Mouse (Mus musculus) heart, embryonic 11.5 days (tissue): ENCODE measurements around the gene Ros1. TPM values are rescaled to one million over a fixed set of nuclear protein-coding genes. Genes with fewer than 3 reads are reported as not detected.

Experiments used
- ATAC-seq: fragments of 200-750 bp; cut with Nextera tagmentation; replicated peaks from 2 replicates; pipeline ENCODE4 v1.8.0; 2017; ENCODE audit warnings: moderate library complexity; ENCODE audit not compliant: insufficient number of reproducible peaks, low FRiP score, low TSS enrichment
- H3K27ac ChIP-seq: fragments of 300-500 bp; sonication (generic); 2 replicates; pipeline ENCODE4 v1.5.1; 2014; ENCODE audit warnings: mild to moderate bottlenecking, low read depth, low read length
- H3K27me3 ChIP-seq: fragments of 300-500 bp; sonication (generic); 2 replicates; pipeline ENCODE4 v1.6.1; 2014; ENCODE audit warnings: mild to moderate bottlenecking, low read length, mixed read lengths; ENCODE audit not compliant: control insufficient read depth, insufficient read depth
- H3K36me3 ChIP-seq: fragments of 300-500 bp; sonication (generic); 2 replicates; pipeline ENCODE4 v1.6.1; 2014; ENCODE audit warnings: mild to moderate bottlenecking, low read length, moderate library complexity, mixed read lengths; ENCODE audit not compliant: control insufficient read depth, insufficient read depth
- H3K4me1 ChIP-seq: fragments of 300-500 bp; sonication (generic); 2 replicates; pipeline ENCODE4 v1.6.1; 2014; ENCODE audit warnings: low read length; ENCODE audit not compliant: control insufficient read depth, insufficient read depth
- H3K4me2 ChIP-seq: fragments of 300-500 bp; sonication (generic); 2 replicates; pipeline ENCODE4 v1.6.1; 2014; ENCODE audit warnings: mild to moderate bottlenecking, moderate library complexity
- H3K4me3 ChIP-seq: fragments of 300-500 bp; sonication (generic); 2 replicates; pipeline ENCODE4 v1.5.1; 2014; ENCODE audit warnings: low read depth, low read length
- H3K9ac ChIP-seq: fragments of 300-500 bp; sonication (generic); 2 replicates; pipeline ENCODE4 v1.6.1; 2014; ENCODE audit warnings: mild to moderate bottlenecking, low read depth, low read length, moderate library complexity
- H3K9me3 ChIP-seq: fragments of 300-500 bp; sonication (generic); replicated peaks from 2 replicates; pipeline ENCODE4 v1.6.1; 2016; ENCODE audit warnings: low read length; ENCODE audit not compliant: control insufficient read depth
- WGBS: fragments of 180-500 bp; shearing (Covaris S2); extraction: QIAGEN DNeasy Blood & Tissue Kit; methylation state at CpG from one replicate; pipeline ENCODE4 v1.1.7; 2014; ENCODE audit not compliant: insufficient replicate concordance; 5-methylcytosine and 5-hydroxymethylcytosine counted together
- polyA plus RNA-seq: library from polyadenylated mRNA; unstranded; fragments of >200 nt; fragmentation: Nextera tagmentation; extraction: Ambion mirVana; gene quantifications from 2 replicates; pipeline ENCODE4 v1.2.1, GENCODE M21; 2014

Ros1 gene
- polyA plus RNA-seq, 1 experiment from 2014 or later, result not detected

DNA sequence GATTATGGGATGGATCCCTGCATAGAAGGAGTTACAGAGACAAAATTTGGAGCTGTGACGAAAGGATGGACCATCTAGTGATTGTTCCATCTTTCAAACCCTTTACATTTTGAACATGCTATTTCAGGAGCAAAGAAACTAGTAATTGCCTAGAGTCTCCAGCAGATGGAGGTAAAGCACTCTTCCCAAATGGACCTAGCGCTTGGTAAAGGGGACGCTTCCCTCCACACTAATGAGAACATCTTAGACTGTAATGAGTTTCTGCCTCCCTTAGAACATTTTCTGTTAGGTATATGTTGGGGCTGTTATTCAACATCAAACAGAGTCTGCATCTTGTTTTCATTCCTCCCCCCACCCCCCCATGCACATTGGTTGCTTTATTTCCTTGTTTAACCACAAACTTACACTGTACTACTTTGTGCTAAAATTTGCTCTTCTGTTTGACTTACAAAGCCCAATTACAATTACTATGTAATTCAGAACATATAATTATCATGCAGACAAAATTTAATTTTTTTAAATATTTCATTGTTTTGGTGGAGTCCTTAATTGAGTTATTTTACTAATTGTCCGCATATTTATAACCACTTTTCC, 88.8 kb downstream of the Ros1 start:
- Histone ChIP-seq H3K9ac (no peak overlapping the region), H3K4me3 (no peak overlapping the region), H3K27ac (no peak overlapping the region), H3K27me3 (no peaks in the 10 kb centered on the region), H3K4me2 (no peak overlapping the region), H3K9me3 (no peaks in the 10 kb centered on the region), H3K4me1 (no peaks in the 10 kb centered on the region), H3K36me3 (no peaks in the 10 kb centered on the region)
- WGBS, result 37% methylated on average over 4 of the region's 4 CpGs
- ATAC-seq, result no peak

DNA sequence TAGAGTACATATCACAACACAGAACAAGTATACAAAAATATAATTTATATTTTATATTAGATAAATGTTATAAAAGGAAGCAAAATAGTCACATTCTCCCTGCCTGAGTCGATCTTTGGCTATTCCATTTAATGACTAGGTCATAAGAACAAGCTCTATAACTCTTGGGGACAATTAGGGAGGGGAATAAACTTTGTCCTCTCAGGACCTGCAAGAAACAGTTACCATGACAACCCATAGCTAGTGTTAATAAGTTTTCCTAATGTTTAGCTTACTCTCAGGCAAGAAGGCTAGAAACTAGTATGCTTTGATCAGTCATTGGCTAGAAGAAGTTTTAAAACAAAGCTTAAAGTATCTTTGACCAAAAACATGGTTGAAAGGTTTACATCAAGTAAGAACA, 93.8 kb downstream of the Ros1 start:
- no peak overlapping the region for H3K4me3 ChIP-seq
- no peak overlapping the region for H3K9ac ChIP-seq
- 70% methylated on average over 1 of the region's 1 CpGs for WGBS

DNA sequence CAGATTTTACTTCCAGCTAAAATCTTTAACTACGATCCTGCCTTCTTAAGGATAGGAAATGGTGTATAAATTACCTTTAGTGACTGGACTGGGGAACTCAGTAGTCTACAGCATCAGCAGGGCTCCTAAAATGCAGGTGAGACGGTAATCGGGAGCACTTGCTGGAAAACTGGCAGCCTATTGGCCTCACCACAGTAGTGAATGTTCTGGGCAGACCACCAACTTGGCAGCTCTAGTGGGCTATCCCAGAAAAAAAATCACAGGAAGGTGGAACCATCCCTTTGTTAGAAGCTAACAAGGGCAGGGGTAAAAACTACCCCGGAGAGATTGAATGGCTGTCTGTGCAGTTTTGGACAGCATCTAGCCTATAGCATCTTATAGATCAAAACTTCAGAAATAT, 102.9 kb downstream of the Ros1 start:
- no peak overlapping the region for H3K27ac ChIP-seq
- no peaks in the 10 kb centered on the region for H3K36me3 ChIP-seq
- no peak overlapping the region for H3K9ac ChIP-seq
- H3K4me3 ChIP-seq, result no peak overlapping the region
- no peak overlapping the region for H3K4me2 ChIP-seq
- 84% methylated on average over 4 of the region's 4 CpGs for WGBS
- H3K4me1 ChIP-seq, result no peaks in the 10 kb centered on the region
- ATAC-seq, result no peak
- H3K9me3 ChIP-seq, result no peaks in the 10 kb centered on the region
- no peaks in the 10 kb centered on the region for H3K27me3 ChIP-seq

More for the DNA sequence above, 93.8 kb downstream of the Ros1 start:
- Histone ChIP-seq H3K4me1 (no peaks in the 10 kb centered on the region), H3K36me3 (no peaks in the 10 kb centered on the region), H3K27ac (no peak overlapping the region), H3K4me2 (no peak overlapping the region), H3K9me3 (no peaks in the 10 kb centered on the region), H3K27me3 (no peaks in the 10 kb centered on the region)
- ATAC-seq, result no peak

DNA sequence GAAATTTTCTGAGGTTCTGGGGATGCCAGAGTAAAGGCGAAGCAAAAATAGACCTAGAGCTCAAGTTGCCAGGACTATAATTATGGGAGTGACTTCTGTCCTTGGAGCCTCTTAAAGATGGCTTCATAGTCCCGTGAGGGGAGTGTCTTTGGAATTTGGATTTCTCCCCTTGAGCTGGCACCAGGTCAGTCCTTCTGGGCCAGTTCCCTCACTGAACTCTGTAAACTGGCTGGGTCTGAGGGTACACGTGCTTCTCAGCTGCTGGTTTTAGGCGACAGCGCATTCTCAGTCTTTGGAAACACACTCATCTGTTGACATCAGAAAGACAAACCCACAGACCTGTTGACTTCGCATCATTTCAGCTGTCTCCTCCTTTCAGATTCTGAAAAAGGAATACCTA, 108.4 kb downstream of the Ros1 start:
- H3K9ac ChIP-seq, result no peak overlapping the region
- H3K36me3 ChIP-seq, result no peaks in the 10 kb centered on the region
- H3K9me3 ChIP-seq, result no peaks in the 10 kb centered on the region
- H3K4me1 ChIP-seq, result no peaks in the 10 kb centered on the region
- no peak overlapping the region for H3K4me2 ChIP-seq
- H3K27me3 ChIP-seq, result no peaks in the 10 kb centered on the region
- no peak overlapping the region for H3K4me3 ChIP-seq
- ATAC-seq, result no peak
- no peak overlapping the region for H3K27ac ChIP-seq
- 82% methylated on average over 6 of the region's 6 CpGs for WGBS

DNA sequence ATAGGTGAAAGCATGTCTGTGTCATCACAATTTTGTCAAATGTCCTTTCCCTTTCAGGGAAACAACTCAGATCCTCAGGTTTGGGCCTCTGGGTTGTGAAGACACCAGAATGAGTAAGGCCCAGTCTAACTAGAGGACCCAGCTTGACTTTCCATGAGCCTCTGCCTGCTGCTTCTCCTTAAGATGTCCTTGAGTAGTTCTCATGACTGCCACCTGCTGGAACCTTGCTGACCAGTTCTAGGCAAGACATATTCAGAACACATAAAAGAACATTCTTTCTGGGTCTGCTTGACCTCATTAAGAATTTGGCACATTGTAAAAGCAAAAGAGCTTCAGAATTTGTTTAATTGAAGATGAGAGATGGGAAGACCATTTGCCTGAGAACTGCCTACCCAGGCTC, 122.6 kb downstream of the Ros1 start:
- no peaks in the 10 kb centered on the region for H3K36me3 ChIP-seq
- H3K27me3 ChIP-seq, result no peaks in the 10 kb centered on the region
- H3K4me2 ChIP-seq, result no peak overlapping the region
- no peak for ATAC-seq
- H3K27ac ChIP-seq, result no peak overlapping the region
- H3K9me3 ChIP-seq, result no peaks in the 10 kb centered on the region
- no peak overlapping the region for H3K4me3 ChIP-seq
- no peak overlapping the region for H3K9ac ChIP-seq
- no peaks in the 10 kb centered on the region for H3K4me1 ChIP-seq

DNA sequence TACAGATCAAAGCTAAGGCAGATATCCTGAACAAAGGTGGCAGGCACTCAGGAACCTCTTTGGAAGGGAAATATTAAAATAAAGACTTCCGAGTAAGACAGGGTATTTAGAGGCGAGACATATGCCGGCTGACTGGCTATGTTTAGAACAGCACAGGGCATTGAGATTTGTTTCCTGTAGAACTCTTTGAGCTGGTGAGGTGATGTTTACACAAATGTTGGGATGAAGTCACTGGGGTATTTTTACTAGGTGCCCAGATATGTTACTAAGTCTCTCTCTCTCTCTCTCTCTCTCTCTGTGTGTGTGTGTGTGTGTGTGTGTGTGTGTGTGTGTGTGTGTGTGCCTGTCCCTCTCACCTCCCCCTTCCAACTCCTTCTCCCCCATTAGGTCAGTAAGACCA, 146.8 kb downstream of the Ros1 start:
- no peaks in the 10 kb centered on the region for H3K36me3 ChIP-seq

DNA sequence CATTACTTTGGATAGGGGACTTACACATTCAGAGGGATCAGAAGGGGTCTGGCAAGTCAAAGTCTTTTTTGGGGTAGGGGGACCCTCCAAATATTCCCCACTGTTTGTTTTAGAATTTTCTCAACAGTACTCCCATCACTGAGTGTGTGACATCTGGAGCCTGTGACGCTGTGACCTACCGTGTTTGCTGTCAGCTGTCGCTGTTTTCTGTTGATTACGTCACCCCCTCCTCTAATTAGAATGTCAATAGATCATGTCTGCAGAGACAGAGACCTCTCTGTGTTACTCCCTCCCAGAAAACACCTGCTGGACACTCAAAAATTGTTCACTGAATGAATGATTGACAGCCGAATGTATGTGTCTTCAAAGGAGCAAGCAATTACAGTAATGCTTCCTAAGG, 152.0 kb downstream of the Ros1 start:
- Histone ChIP-seq H3K27ac (no peak overlapping the region), H3K4me3 (no peak overlapping the region), H3K4me1 (no peaks in the 10 kb centered on the region), H3K36me3 (no peaks in the 10 kb centered on the region), H3K27me3 (no peaks in the 10 kb centered on the region), H3K9ac (no peak overlapping the region), H3K9me3 (no peaks in the 10 kb centered on the region), H3K4me2 (no peak overlapping the region)
- no peak for ATAC-seq
- WGBS, result 81% methylated on average over 5 of the region's 5 CpGs

More for the DNA sequence above, 146.8 kb downstream of the Ros1 start:
- 45% methylated on average over 3 of the region's 3 CpGs for WGBS
- H3K9ac ChIP-seq, result no peak overlapping the region
- no peak for ATAC-seq
- no peak overlapping the region for H3K4me2 ChIP-seq
- no peaks in the 10 kb centered on the region for H3K27me3 ChIP-seq
- H3K4me3 ChIP-seq, result no peak overlapping the region
- H3K27ac ChIP-seq, result no peak overlapping the region
- H3K4me1 ChIP-seq, result no peaks in the 10 kb centered on the region
- H3K9me3 ChIP-seq, result no peaks in the 10 kb centered on the region

DNA sequence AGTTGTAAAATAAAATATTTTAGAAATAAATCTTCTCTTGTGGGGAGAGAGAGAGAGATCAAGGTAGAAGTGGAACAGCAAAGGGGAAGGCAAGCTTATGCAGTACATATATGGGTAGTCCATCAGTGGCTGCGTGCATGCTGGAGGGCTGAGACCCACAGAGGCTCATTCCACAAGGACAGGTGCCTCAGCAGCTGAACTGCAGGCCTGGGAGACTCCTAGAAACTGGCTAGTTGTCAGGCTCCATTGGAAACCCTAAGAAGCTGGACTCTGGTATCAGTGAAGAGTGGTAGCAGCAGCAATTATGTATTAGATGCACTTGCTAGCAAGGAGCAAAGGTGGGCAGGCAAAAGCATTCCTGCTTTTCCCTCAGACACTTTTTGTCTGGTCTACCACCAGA, 155.7 kb downstream of the Ros1 start:
- no peak for ATAC-seq
- 73% methylated on average over 1 of the region's 1 CpGs for WGBS
- Histone ChIP-seq H3K36me3 (no peaks in the 10 kb centered on the region), H3K9ac (no peak overlapping the region), H3K4me2 (no peak overlapping the region), H3K27ac (no peak overlapping the region), H3K9me3 (no peaks in the 10 kb centered on the region), H3K4me1 (no peaks in the 10 kb centered on the region), H3K4me3 (no peak overlapping the region), H3K27me3 (no peaks in the 10 kb centered on the region)

DNA sequence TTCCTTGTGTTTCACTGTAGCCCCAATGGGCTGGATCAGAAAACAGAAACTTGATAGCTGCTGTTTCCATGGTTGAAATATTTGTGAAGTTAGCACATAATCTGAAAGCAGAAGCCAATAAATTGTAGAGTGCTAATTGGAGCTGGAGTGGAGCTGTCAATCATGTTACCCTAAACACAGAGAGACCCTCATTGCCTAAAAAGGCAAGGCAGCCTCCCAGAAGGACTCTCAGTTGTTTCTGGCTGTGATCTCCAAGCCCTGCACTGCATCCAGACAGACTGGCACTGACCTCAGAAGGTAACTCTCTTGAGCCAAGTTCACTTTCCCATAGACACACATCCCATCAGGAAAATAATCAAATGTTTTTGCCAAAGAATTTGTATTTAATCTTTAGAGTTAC, 161.3 kb downstream of the Ros1 start:
- ATAC-seq, result no peak
- no peak overlapping the region for H3K9ac ChIP-seq
- no peaks in the 10 kb centered on the region for H3K36me3 ChIP-seq
- H3K9me3 ChIP-seq, result no peaks in the 10 kb centered on the region
- peaks cover 29% of the 10 kb centered on the region for H3K27me3 ChIP-seq
- no peaks in the 10 kb centered on the region for H3K4me1 ChIP-seq
- H3K27ac ChIP-seq, result no peak overlapping the region
- H3K4me2 ChIP-seq, result no peak overlapping the region
- no peak overlapping the region for H3K4me3 ChIP-seq
